Mouse (Mus musculus) CD4-positive helper T cell, adult 2 months (primary cell): ENCODE data around the gene Arhgap45.

Source experiments
- DNase-seq: peaks from one replicate; pipeline ENCODE4 v3.0.0-alpha.2; 2012; ENCODE audit warnings: low read depth, missing footprints, low spot score

Gene Arhgap45

DNA sequence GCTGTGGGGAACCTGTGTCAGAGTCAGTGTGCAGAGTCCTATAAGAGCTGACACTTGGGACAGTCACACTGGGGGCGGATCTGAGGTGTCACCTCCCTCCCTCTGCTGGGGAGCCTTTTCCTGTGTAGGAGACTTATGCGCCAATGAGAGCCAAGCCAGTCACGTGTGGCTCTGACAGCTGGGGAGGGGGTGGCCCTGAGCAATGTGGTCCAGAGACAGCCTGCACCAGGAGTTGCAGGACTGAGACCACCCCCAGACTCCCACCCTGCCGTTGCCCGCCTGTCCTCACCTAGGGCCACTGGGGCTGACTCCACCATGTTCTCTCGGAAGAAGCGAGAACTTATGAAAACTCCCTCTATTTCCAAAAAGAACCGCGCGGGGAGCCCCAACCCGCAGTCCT lies at the start of gene Arhgap45:
Gene Arhgap45, plus strand, starts transcription at position 143 of the 400 bp plus-strand sequence.
- peak; percentile 93 for DNase-seq

DNA sequence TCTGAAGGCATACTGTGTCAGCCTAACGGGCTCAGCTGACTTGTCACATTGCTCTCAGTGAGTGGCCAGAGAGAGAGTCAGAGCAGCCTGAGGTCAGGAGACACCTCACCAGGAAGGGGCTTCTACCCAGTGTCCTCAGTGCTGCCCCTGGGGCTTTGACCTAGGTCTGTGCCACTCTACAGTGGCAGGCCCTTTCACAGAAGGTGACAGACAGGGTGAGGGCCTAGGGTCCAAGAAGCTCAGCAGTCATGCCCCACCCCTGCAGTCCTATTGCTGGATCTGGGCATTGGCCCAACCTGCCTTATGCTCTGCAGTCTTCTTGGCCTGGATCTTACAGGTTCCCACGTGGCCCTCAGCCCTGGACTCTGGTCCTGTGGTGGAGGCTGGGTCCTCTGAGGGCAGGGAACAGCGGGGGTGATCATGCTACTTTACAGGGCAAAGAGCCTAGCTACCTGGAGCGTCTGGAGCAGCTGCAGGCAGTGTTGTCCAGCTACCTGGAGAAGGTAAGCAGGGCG lies 49.5 kb upstream of the Arhgap45 start:
- DNase-seq, result no peak

DNA sequence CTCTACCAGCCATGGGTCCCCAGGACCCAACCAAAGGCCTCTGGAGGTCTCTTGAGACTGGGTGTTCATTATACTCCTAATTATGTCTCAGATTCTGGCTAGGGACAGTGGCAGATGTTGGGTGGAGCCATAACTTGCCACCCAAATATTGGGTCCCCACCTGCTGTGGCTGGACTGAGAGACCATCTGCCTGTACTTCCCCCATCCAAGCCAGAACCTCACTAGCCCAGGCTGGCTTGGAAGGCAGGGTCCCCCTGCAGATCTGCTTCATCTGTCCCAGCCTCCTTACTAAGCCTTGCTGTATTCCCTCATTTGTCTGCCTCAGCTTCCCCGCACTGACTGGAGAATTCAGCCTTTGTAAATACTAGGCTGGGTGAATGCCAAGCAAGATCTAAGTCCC lies 48.3 kb upstream of the Arhgap45 start:
- DNase-seq, result no peak

DNA sequence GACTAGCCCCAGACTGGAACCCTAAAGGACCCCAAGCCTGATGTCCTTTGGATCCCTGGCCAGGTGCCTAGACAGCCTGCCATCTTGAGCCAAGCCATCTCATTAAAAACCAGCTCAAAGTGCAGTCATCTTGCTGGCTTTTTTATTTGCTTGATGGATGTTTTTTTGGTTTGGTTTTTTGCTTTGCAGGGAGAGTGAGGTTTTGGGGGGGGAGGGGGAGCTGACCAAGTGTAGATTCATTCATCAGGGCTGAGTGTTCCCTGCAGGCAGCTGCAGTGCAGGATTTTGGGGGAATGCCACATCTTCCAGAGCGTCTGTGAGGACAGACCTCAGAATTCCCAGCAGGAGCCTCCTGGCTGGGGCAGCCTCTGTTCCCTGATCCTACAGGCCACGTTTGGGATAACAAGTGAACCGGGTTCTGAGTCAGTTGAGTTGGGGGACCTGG lies 47.3 kb upstream of the Arhgap45 start:
- DNase-seq, result no peak

DNA sequence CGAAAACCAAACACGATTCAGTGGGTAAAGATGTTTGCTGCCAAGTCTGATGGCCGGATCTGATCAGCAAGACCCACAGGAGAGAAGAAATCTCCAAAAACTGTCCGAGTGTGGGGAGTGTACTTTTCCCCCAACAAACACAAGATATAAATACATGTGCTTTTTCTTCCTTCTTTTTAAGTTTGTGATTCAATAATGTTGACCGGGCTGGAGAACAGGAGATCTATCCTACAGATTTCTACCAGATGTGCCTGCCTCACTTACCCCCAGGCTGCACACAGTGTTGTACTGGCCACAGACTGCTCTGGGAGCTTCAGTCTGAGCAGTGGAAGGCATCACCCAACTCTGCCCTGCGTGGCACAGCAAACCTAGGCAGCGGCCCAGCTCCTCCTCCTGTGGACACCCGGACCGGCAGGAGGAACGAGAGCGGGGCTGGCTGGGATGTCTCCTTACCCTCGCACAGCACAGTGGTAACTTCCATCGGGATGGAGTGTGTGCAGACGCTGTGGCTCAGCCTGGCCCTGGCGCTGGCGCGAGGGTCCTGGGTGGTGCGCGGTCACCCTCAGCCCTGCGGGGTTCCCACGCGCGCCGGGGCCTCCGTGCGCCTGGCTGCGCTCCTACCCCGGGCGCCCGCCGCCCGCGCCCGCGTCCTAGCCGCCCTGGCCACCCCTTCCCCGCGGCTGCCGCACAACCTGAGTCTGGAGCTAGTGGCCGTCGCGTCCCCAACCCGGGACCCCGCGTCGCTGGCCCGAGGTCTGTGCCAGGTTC lies 45.9 kb upstream of the Arhgap45 start, which contains the start of gene Grin3b:
Gene Grin3b, plus strand, starts transcription at position 301 of the 768 bp plus-strand sequence.
- DNase-seq, result no peak

DNA sequence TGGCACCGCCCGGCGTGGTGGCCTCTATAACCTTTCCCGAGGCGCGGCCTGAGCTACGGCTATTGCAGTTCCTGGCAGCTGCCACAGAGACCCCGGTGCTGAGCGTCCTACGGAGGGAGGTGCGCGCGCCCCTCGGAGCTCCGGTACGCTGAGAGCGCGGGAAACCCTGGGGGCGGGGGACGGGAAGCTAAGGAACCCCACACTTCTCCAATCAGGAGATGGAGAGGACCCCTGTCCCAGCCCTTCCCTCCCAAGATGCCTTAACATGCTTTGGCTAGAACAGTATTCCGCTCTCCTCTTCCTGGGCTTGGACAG lies 45.3 kb upstream of the Arhgap45 start:
- no peak for DNase-seq

DNA sequence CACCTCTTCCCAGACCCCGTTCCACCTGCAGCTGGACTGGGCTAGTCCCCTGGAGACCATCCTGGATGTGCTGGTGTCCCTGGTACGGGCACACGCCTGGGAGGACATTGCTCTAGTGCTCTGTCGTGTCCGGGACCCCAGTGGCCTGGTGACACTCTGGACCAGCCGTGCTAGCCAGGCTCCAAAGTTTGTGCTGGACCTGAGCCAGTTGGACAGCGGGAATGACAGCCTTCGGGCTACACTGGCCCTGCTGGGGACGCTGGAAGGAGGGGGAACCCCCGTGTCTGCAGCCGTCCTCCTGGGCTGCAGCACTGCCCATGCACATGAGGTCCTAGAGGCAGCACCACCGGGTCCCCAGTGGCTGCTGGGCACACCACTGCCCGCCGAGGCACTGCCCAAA lies 43.6 kb upstream of the Arhgap45 start:
- no peak for DNase-seq

DNA sequence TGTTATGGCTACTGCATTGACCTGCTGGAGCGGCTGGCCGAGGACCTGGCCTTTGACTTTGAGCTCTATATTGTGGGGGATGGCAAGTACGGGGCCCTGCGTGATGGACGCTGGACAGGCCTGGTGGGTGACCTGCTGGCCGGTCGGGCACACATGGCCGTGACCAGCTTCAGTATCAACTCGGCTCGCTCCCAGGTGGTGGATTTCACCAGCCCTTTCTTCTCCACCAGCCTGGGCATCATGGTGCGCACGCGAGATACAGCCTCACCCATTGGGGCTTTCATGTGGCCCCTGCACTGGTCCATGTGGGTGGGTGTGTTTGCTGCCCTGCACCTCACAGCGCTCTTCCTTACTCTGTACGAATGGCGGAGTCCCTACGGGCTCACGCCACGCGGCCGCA lies 42.4 kb upstream of the Arhgap45 start:
- no peak for DNase-seq

DNA sequence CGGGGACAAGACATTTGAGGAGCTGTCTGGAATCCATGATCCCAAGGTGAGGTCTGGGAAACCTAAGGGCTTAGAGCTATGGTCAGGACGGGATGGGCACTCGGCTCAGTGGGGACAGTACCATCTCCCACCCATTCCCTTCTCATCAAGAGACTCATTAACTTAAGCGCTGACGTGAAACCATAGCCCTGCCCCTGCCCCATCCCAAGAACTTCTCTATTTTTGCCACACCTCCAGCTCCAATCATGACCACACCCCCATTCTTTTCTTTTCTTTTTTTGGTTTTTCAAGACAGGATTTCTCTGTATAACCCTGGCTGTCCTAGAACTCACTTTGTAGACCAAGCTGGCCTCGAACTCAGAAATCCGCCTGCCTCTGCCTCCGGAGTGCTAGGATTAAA lies 41.8 kb upstream of the Arhgap45 start:
- no peak for DNase-seq

DNA sequence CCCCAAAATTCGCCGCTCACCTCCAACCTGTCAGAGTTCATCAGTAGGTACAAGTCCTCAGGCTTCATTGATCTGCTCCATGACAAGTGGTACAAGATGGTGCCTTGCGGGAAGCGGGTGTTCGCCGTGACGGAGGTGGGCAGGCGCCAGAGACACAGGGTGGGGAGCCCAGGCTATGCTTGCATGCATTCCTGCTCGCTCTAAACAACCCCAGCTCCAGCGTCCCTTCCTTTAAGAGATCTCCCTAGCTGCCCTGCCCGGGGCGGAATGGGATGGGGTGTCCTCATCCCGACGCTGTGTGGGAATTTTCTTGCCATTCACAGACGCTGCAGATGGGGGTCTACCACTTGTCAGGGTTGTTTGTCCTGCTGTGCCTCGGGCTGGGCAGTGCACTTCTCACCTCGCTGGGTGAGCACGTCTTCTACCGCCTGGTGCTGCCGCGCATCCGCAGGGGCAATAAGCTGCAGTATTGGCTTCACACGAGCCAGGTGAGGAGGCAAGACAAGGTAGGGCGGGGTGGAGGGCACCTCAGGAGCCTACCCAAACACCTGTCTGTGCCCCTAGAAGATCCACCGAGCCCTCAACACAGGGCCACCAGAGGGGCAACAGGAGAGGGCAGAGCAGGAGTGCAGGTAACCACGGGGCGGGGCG lies 40.3 kb upstream of the Arhgap45 start:
- no peak for DNase-seq

DNA sequence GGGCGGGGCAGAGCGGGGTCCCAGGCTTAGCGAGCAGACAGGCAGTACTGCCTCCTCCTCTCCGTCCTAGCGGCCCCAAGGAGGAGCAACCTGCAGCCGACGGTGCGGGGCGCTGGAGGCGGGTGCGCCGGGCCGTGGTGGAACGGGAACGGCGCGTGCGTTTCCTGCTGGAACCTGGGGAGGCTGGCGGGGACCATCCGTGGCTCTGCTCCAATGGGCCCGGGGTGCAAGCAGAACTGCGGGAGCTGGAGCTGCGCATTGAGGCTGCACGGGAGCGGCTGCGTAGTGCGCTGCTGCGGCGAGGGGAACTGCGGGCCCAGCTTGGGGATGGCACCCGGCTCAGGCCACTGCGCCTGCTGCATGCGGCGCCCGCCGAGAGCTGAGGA lies 39.7 kb upstream of the Arhgap45 start:
- DNase-seq, result no peak

DNA sequence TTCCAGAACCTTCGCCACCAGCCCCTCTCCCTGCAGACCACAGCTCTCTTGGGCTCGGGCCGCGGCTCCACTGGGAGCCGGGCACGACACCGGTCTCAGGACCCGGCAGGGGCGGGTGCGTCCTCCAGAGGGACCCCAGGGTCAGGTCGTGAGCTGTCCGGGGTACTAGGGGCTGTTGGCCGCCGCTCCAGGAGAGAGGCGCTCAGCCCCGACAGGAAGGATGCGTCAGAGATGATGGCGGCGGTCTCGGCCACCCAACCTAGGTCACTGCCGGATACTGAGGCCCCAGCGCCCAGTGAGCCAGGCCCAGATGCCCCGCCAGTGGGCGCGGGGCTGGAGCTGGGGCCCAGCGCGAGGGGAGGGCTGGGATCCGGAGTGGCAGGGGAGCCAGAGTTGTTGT lies 39.1 kb upstream of the Arhgap45 start:
- no peak for DNase-seq

DNA sequence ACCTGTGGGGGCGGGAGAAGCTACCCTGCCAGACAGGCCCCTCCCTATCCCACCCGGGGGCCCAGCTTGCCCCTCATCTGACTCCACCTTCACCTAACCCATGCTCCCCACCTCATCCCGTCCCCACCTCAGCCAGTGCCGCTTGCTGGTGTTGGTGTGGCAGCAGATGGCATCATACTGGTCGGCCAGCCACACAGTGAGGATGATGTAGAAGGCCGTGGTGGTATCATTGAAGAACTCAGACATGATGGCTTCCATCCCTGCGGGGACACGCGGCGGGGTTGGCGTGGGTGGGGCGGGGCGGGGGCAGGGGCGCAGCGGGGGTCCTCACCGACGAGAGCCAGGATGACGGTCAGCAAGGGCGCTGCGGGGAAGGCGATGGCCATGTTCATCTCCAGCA lies 38.4 kb upstream of the Arhgap45 start:
- no peak for DNase-seq

DNA sequence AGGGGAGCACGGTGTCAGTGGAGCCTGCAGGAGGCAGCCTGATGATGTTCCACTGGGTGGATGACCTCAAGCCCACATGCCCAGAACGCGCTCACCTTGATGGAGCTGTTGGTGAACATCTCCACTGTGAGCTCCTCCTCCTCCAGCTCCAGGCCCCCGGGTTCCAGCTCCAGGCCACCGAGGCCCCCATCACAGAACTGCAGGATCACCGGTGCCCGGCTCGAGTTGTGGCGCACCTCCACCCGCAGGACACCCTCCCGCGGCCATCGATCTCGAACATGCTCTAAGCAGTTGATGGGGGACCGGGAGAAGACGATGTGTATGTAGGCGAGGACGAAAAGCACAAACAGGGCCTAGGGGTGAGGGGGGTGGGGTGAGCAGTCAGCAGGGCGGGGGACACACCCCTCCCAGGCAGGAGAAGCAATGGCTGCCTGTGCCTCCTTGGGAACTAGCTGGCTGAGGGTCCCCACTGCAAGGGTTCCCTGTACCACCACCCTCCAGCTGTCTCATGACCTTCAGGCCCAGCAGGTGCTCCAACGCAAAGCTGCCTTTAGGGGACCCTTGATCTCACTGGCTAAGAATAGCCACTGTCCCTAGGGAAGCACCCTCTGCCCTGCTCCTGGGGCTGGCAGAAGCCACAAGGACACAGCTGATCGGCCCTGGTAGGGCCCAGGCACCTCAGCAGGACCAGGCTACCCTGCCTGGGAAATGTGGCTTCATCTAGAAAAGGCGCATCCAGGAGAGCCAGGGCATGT lies 36.9 kb upstream of the Arhgap45 start:
- no peak for DNase-seq

DNA sequence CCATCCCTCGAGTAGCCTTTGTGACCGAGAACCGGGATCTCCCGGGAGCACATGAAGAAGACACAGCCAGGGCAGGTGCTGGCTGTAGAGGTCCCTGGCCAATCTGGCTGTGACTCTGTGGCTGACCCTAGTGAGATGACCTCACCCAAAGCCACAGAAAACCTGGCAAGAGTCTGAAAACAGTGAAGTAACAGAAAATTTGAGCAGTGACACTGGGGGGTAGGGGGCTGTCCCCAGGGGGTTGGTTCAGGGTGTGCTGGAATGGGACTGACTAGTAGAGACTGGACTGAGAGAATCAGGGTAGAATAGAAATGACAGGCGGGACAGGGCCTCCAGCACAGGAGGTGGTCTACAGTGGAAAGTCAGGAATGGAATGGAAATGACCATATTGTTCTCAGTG lies 33.2 kb upstream of the Arhgap45 start:
- peak; percentile 34 for DNase-seq

DNA sequence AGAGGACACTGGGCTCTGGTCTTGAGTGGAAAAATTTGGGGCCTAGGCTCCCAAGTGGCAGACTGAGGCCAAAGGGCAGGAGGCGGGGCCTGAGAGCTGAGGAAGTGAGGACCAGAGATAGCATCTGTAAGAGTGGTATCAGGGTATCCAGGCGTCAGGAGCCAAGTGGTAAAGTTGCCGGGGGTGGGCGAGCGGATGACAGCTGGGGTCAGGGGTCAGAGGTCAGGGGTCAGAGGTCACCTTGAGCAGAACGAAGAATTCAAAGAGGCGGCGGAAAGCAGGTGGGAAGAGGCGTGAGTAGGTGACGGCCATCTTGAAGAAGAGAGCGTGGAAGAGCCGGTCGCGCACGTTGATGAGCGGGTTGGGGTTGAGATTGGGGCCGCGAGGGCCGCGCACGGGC lies 32.8 kb upstream of the Arhgap45 start:
- peak; percentile 87 for DNase-seq

DNA sequence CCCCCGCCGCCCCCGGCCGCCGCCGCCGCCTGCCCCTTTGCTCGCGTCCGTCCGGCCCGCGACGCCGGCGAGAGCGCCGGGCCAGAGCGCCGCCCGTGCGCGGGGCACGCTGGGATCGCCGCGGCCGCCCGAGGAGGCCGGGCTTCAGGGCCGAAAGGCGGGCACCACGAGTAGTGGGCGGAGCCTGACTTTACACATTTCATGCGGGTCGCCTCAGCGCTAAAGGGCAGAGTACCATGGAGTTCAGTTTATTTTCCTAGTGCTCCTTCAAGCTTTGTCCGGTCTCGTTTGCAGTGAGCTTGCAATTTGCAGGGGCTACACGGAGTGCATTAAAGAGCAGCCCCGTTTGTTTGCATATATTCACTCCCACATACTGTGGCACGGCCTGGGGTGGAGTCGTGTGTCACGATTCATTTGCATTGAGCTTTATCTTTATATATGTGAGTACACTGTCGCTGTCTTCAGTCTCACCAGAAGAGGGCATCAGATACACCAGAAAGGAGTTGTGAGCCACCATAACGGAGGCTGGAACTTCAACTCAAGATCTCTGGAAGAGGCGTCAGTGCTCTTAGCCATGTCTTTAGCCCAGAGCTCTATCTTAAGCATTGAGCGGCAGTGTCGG lies 32.1 kb upstream of the Arhgap45 start, which contains the start of gene Tmem259:
Gene Tmem259, minus strand, starts transcription at position 136 of the 622 bp plus-strand sequence.
- peak; percentile 95 for DNase-seq

DNA sequence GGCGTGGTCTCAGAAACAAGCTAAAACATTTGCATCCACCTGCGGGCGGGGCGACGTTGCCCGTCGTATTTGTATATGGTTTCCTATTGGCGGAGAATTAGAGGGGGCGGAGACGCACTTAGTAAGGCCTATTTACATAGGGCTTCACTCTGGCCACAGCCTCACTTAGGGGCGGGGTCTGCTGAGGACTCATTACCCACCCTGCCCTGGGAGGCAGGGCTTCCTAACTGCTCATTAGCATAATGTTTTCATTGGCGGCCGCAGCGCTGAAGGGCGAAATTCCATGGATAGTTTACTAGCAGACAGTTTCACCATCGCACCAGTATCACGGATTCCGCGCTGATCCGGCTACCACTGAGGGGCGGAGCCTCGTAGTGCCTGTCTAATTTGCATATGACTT lies 31.6 kb upstream of the Arhgap45 start:
- DNase-seq, result peak; percentile 99

DNA sequence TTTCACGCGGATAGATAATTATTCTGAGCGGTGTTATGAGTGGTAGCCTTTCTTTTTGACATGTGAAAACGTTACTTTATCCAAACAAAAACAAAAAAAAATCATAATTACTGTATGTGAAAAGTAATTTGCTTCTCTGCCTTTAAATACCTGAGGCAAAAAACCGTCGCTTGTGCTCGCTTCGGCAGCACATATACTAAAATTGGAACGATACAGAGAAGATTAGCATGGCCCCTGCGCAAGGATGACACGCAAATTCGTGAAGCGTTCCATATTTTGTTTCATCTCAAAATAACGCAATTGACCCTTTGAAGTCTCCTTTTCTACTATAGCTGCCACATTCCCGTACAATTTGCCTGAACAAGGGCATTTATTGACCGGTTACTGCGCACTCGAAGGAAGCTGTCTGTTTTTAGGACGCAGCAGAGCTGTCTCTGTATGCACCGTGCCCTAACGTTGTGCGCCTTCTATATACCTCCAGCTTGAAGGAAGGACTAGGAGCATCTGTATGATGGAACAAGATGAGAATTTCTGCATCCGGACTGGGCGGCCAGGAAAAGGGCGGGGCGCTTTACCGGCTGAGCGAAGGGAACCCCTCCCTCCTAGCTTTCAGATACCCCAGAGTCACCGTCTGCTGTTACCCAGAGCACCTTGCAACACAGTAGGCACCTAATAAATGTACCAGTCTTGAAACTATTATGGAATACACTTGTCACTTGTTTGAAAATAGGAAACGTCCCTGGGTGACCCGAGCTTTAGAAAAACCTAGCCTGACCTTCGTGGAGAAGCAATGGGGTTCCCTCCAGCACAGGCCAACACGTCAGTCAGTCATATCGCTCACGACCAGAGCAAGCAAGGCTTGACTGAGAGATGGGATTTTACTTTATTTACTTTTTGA lies 30.9 kb upstream of the Arhgap45 start:
- DNase-seq, result peak; percentile 88

DNA sequence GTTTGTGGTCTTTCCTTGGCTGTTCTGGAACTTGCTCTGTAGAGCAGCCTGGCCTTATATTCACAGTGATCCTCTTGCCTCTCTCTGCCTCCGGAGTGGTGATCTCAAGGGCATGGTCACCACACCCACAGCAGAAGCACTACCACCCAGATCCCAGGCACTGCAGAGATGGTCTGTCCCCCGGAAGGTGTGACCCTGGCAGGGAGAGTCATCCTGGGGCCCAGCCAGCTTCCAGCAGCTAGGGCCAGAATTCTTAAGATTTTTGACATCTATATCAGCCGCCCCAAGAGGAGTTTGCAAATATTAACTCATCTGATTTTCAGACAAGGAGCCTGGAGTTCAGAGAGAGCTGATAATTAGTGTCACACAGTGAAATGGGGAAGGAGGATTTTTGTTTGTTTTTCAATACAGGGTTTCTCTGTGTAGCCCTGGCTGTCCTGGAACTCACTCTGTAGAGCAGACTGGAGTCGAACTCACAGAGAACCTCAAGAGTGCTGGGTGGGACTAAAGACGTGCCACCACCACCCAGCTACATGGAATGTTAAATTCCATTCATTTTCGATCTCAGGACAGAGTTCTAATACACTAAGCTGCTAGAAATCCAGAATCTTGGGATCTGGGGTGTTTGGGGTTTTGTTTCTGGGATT lies 30.1 kb upstream of the Arhgap45 start:
- DNase-seq, result no peak
